Mouse (Mus musculus): ENCODE data around the gene Pea15a. TPM values are rescaled to one million over a fixed set of nuclear protein-coding genes. Genes with fewer than 3 reads are reported as not detected.
"Not testable (repeated sequence)": the region's sequence is repeated elsewhere in the genome, so short reads cannot be mapped to it uniquely, and the experiment has no call there.

Pea15a gene
- 350 and 391 TPM in 2 replicates for polyA plus RNA-seq (2014; fragmentation: Nextera tagmentation; extraction: Ambion mirVana)

GRCm38 (mm10) chr1:172206141-172206917, at the start of gene Pea15a:
Gene Pea15a, minus strand, starts transcription at chr1:172206804.
- Histone ChIP-seq H3K4me3 (ENCODE audit: low read depth, low read length) (peak within 1 kb of the TSS; percentile 63), H3K4me2 (ENCODE audit: low read depth, low read length) (peak within 1 kb of the TSS; percentile 74), H3K27ac (ENCODE audit: low read depth, low read length) (peak within 1 kb of the TSS; percentile 86), H3K36me3 (ENCODE audit: control insufficient read depth, insufficient read depth, low read length) (no peaks in the 10 kb centered on the region), H3K9me3 (ENCODE audit: control insufficient read depth, low read length) (no peaks in the 10 kb centered on the region), H3K27me3 (ENCODE audit: control insufficient read depth, insufficient read depth, low read length) (no peaks in the 10 kb centered on the region), H3K9ac (replicated peaks; ENCODE audit: low read depth, low read length) (peak within 1 kb of the TSS; percentile 85), H3K4me1 (ENCODE audit: control insufficient read depth, insufficient read depth, low read length) (peaks cover 54% of the 10 kb centered on the region)
- peak; percentile 78 for ATAC-seq (ENCODE audit: low read depth)
- 1% methylated on average over 39 of the region's 40 CpGs for WGBS

- ATAC-seq (ENCODE audit: low read depth) = peak; percentile 46; the same call in 1 of the 2 replicates
- no peak overlapping the region for H3K9ac ChIP-seq (replicated peaks; ENCODE audit: low read depth, low read length)
- H3K4me3 ChIP-seq (ENCODE audit: low read depth, low read length) = no peak overlapping the region
- no peaks in the 10 kb centered on the region for H3K9me3 ChIP-seq (ENCODE audit: control insufficient read depth, low read length)
- 44% methylated on average over 2 of the region's 2 CpGs for WGBS
- H3K27me3 ChIP-seq (ENCODE audit: control insufficient read depth, insufficient read depth, low read length) = no peaks in the 10 kb centered on the region
- no peaks in the 10 kb centered on the region for H3K4me1 ChIP-seq (ENCODE audit: control insufficient read depth, insufficient read depth, low read length)
- no peak overlapping the region for H3K27ac ChIP-seq (ENCODE audit: low read depth, low read length)
- H3K4me2 ChIP-seq (ENCODE audit: low read depth, low read length) = no peak overlapping the region
- no peaks in the 10 kb centered on the region for H3K36me3 ChIP-seq (ENCODE audit: control insufficient read depth, insufficient read depth, low read length)
Measured at GRCm38 (mm10) chr1:172247679-172248078, 41.1 kb upstream of the Pea15a start.

DNA sequence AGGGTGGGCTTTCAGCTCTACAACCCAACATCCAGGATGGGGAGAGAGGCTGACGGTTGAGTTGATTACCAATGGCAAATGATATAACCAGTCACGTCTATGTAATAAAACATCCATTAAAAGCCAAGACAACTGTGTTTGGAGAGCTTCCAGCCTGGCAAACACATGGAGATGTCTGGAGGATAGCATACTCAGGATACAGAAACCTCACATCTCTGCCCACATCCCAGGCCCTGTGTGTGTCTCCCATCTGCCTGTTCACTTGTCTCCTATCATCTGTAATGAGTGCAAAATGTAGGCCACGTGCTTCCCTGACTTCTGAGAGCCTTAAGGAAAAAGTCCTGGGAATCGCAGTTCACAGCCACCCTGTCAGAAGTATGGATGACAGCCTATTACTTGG, 40.6 kb upstream of the Pea15a start:
- H3K36me3 ChIP-seq (ENCODE audit: control insufficient read depth, insufficient read depth, low read length) = no peaks in the 10 kb centered on the region
- H3K4me2 ChIP-seq (ENCODE audit: low read depth, low read length) = no peak overlapping the region
- H3K27ac ChIP-seq (ENCODE audit: low read depth, low read length) = no peak overlapping the region
- no peak overlapping the region for H3K4me3 ChIP-seq (ENCODE audit: low read depth, low read length)
- H3K9me3 ChIP-seq (ENCODE audit: control insufficient read depth, low read length) = no peaks in the 10 kb centered on the region
- H3K9ac ChIP-seq (replicated peaks; ENCODE audit: low read depth, low read length) = no peak overlapping the region
- WGBS = 71% methylated on average over 4 of the region's 4 CpGs
- no peak for ATAC-seq (ENCODE audit: low read depth)
- no peaks in the 10 kb centered on the region for H3K27me3 ChIP-seq (ENCODE audit: control insufficient read depth, insufficient read depth, low read length)
- H3K4me1 ChIP-seq (ENCODE audit: control insufficient read depth, insufficient read depth, low read length) = no peaks in the 10 kb centered on the region

DNA sequence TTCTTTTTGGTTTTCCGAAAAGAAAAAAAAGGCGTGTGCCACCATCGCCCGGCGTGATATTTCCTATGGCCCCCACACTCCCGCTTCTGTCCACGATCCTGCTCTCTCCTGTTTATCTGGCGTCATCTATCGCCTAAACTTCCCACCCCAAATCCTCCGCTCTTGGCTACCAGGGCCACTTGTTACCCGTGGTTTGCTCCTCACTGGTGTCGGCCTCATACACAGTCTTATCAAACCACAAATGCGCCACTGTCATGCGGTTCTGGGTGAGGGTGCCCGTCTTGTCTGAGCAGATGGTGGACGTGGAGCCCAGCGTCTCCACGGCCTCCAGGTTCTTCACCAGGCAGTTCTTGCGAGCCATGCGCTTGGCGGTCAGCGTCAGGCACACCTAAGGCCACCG, 38.0 kb upstream of the Pea15a start:
- H3K36me3 ChIP-seq (ENCODE audit: control insufficient read depth, insufficient read depth, low read length); ATAC-seq (ENCODE audit: low read depth); H3K4me1 ChIP-seq (ENCODE audit: control insufficient read depth, insufficient read depth, low read length); H3K9me3 ChIP-seq (ENCODE audit: control insufficient read depth, low read length); H3K4me3 ChIP-seq (ENCODE audit: low read depth, low read length); H3K9ac ChIP-seq (replicated peaks; ENCODE audit: low read depth, low read length); H3K27me3 ChIP-seq (ENCODE audit: control insufficient read depth, insufficient read depth, low read length); H3K4me2 ChIP-seq (ENCODE audit: low read depth, low read length); H3K27ac ChIP-seq (ENCODE audit: low read depth, low read length): not testable (repeated sequence)
- WGBS = 47% methylated on average over 23 of the region's 23 CpGs

DNA sequence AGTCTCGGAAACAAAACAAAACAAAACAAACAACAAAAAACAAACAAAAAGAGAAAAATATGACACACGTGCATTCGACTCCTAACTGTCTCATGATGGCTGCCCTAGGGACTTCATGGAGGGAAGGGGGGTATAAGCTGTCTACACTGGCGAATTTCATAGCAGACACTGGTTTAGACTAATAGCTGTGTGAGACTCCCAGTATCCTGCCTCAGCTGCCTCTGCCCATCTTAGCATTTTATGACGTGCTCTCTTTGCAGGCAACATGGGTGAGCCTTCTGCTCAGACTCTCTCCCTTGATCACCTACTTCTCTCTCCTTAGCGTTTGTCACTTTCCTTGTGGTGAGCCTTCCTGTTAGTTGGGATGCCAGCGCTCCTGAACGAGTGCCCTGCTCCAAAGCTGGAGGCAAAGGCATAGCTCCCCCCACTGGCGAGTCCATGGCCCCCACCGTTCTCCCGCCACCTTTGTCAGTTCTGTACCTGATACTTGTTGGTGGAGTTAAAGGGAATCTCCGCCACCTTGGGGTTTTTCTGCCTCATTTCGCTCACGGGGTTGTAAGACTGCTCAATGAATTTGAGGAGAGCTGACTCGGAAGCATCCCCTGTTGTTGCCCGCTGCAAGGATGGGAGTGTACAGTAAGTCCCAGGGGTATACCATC, 37.1 kb upstream of the Pea15a start:
- ATAC-seq (ENCODE audit: low read depth) = no peak
- Histone ChIP-seq H3K4me3 (ENCODE audit: low read depth, low read length) (no peak overlapping the region), H3K9ac (replicated peaks; ENCODE audit: low read depth, low read length) (no peak overlapping the region), H3K27me3 (ENCODE audit: control insufficient read depth, insufficient read depth, low read length) (no peaks in the 10 kb centered on the region), H3K36me3 (ENCODE audit: control insufficient read depth, insufficient read depth, low read length) (no peaks in the 10 kb centered on the region), H3K4me1 (ENCODE audit: control insufficient read depth, insufficient read depth, low read length) (no peaks in the 10 kb centered on the region), H3K9me3 (ENCODE audit: control insufficient read depth, low read length) (no peaks in the 10 kb centered on the region), H3K4me2 (ENCODE audit: low read depth, low read length) (no peak overlapping the region), H3K27ac (ENCODE audit: low read depth, low read length) (no peak overlapping the region)
- 31% methylated on average over 16 of the region's 16 CpGs for WGBS

DNA sequence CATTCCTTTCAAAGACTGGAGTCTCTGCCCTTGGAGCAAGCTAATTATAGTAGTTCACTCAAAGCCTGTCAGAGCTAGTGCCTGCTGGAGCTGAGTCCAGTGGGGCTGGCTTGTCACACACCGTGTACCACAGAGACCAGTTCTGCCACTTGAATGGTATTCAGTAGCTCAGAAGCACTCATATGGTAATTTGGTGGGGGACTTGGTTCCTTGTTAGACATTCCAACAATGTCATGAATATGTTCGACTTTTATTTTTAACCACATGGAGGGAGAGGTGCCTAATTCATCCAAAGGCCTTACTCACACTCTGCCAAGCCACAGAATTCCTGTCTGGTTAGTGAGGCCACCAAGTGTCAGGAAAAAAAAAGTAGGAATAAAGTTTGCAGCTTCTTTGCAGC, 35.8 kb upstream of the Pea15a start:
- Histone ChIP-seq H3K9me3 (ENCODE audit: control insufficient read depth, low read length) (no peaks in the 10 kb centered on the region), H3K4me1 (ENCODE audit: control insufficient read depth, insufficient read depth, low read length) (no peaks in the 10 kb centered on the region), H3K36me3 (ENCODE audit: control insufficient read depth, insufficient read depth, low read length) (no peaks in the 10 kb centered on the region), H3K27ac (ENCODE audit: low read depth, low read length) (no peak overlapping the region), H3K4me3 (ENCODE audit: low read depth, low read length) (no peak overlapping the region), H3K9ac (replicated peaks; ENCODE audit: low read depth, low read length) (no peak overlapping the region), H3K4me2 (ENCODE audit: low read depth, low read length) (no peak overlapping the region), H3K27me3 (ENCODE audit: control insufficient read depth, insufficient read depth, low read length) (no peaks in the 10 kb centered on the region)
- ATAC-seq (ENCODE audit: low read depth) = peak; percentile 75; the same call in 1 of the 2 replicates
- WGBS = 25% methylated on average over 2 of the region's 2 CpGs

DNA sequence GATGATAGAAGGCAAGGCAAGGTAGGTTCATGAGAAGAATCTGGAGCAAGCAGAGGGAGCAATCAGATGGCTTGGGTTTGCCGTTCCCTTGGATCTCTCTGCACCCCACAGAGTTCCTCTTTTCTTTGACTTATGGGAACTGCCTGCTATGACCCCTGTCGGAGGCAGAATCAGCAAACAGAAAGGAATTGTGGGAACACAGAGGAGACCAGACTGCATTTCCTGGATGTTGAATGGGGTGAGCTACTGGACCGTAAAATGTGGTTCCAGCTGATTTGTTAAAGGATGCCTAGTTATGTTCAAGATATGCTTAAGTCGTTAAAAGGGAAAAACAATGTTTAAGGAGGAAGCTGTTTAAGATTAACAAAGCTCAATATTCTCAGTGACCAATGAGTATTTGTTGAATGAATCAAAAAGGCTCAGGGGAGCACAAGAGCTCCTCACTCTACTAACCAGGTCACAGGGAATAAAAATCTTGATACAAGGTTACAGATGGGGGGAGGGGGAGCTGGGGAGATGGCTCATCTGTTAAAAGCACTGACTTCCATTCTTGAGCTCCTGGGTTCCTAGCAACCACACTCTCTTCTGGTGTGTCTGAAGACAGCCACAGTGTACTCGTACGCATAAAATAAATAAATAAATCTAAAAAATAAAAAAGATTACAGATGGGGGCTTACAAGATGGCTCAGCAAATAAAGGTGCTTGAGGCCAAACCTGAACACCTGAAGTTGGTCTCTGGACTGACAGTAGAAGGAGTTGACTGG, 34.5 kb upstream of the Pea15a start:
- Histone ChIP-seq H3K27ac (ENCODE audit: low read depth, low read length) (no peak overlapping the region), H3K9me3 (ENCODE audit: control insufficient read depth, low read length) (no peaks in the 10 kb centered on the region), H3K4me3 (ENCODE audit: low read depth, low read length) (no peak overlapping the region), H3K4me1 (ENCODE audit: control insufficient read depth, insufficient read depth, low read length) (no peaks in the 10 kb centered on the region), H3K27me3 (ENCODE audit: control insufficient read depth, insufficient read depth, low read length) (no peaks in the 10 kb centered on the region), H3K9ac (replicated peaks; ENCODE audit: low read depth, low read length) (no peak overlapping the region), H3K4me2 (ENCODE audit: low read depth, low read length) (no peak overlapping the region), H3K36me3 (ENCODE audit: control insufficient read depth, insufficient read depth, low read length) (no peaks in the 10 kb centered on the region)
- no peak for ATAC-seq (ENCODE audit: low read depth)
- 12% methylated on average over 6 of the region's 6 CpGs for WGBS

DNA sequence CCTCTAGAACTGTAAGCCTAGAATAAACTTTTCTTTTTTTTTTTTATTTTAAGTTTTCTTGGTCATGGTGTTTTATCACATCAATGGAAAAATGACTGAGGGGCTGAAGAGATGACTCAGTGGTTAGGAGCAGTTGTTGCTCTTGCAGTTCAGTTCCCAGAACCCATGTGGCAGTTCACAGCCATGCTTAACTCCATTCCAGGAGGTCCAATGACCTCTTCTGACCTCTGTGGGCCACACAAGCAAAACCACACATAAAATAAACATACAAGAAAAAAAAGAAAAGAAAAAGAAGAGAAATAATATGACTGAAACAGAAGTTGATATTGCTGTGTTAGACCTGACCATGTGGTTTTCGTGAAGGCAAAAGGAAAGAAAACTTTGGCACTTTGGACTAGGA, 22.6 kb upstream of the Pea15a start:
- no peak for ATAC-seq (ENCODE audit: low read depth)
- no peak overlapping the region for H3K27ac ChIP-seq (ENCODE audit: low read depth, low read length)
- no peaks in the 10 kb centered on the region for H3K36me3 ChIP-seq (ENCODE audit: control insufficient read depth, insufficient read depth, low read length)
- no peaks in the 10 kb centered on the region for H3K27me3 ChIP-seq (ENCODE audit: control insufficient read depth, insufficient read depth, low read length)
- H3K4me1 ChIP-seq (ENCODE audit: control insufficient read depth, insufficient read depth, low read length) = no peaks in the 10 kb centered on the region
- no peak overlapping the region for H3K9ac ChIP-seq (replicated peaks; ENCODE audit: low read depth, low read length)
- no peak overlapping the region for H3K4me2 ChIP-seq (ENCODE audit: low read depth, low read length)
- no peaks in the 10 kb centered on the region for H3K9me3 ChIP-seq (ENCODE audit: control insufficient read depth, low read length)
- no peak overlapping the region for H3K4me3 ChIP-seq (ENCODE audit: low read depth, low read length)
- WGBS = 89% methylated on average over 1 of the region's 1 CpGs

GRCm38 (mm10) chr1:172228209-172228608, 21.6 kb upstream of the Pea15a start:
- H3K9ac ChIP-seq (replicated peaks; ENCODE audit: low read depth, low read length) = no peak overlapping the region
- H3K4me1 ChIP-seq (ENCODE audit: control insufficient read depth, insufficient read depth, low read length) = no peaks in the 10 kb centered on the region
- no peaks in the 10 kb centered on the region for H3K9me3 ChIP-seq (ENCODE audit: control insufficient read depth, low read length)
- no peaks in the 10 kb centered on the region for H3K36me3 ChIP-seq (ENCODE audit: control insufficient read depth, insufficient read depth, low read length)
- H3K27ac ChIP-seq (ENCODE audit: low read depth, low read length) = no peak overlapping the region
- no peak overlapping the region for H3K4me2 ChIP-seq (ENCODE audit: low read depth, low read length)
- WGBS = 89% methylated on average over 2 of the region's 2 CpGs
- no peak overlapping the region for H3K4me3 ChIP-seq (ENCODE audit: low read depth, low read length)
- no peaks in the 10 kb centered on the region for H3K27me3 ChIP-seq (ENCODE audit: control insufficient read depth, insufficient read depth, low read length)
- no peak for ATAC-seq (ENCODE audit: low read depth)

All from neural tube, embryonic 14.5 days (tissue).